Comparison of ENCODE assay signal across 8 mouse cellular contexts in genomic region chr15:102998608-102999182, GRCm38 (mm10). TPM values are rescaled to one million over a fixed set of nuclear protein-coding genes. Genes with fewer than 3 reads are reported as not detected.
DNase-seq lines count a peak whose midpoint lies in the region; ATAC-seq and TF ChIP-seq lines count a peak whose summit lies in the region.

No protein-coding gene starts in this region.

- no peak for TF ChIP-seq POLR2A in kidney, adult 2 months (IDR thresholded peaks at IDR 0.05; ENCODE audit: low read depth, low read length)

- H3K4me3 ChIP-seq in kidney, adult 2 months (ENCODE audit: insufficient read depth, low read depth, low read length): peak overlapping the region; percentile 78
- H3K4me3 ChIP-seq in hindbrain, embryonic 16.5 days (ENCODE audit: low read length): peak overlapping the region; percentile 38; the same call in 1 of the 2 replicates
- peak overlapping the region; percentile 30; the same call in 1 of the 2 replicates for H3K4me3 ChIP-seq in midbrain, postnatal 0 days (ENCODE audit: low read depth, low read length)

- peak overlapping the region; percentile 95 for H3K27ac ChIP-seq in kidney, adult 2 months (ENCODE audit: insufficient read depth, low read depth, low read length)
- H3K27ac ChIP-seq in hindbrain, embryonic 16.5 days (ENCODE audit: low read depth, low read length): no peak overlapping the region
- H3K27ac ChIP-seq in midbrain, postnatal 0 days (ENCODE audit: low read depth, low read length): no peak overlapping the region

- no peak for TF ChIP-seq CTCF in kidney, adult 2 months (conservative IDR thresholded peaks at IDR 0.05; ENCODE audit: insufficient read depth, insufficient read length, low read depth, low read length)
- no peak for TF ChIP-seq CTCF in midbrain, postnatal 0 days (IDR thresholded peaks at IDR 0.05)

- peaks cover 18% of the 10 kb centered on the region for H3K4me1 ChIP-seq in kidney, adult 2 months (ENCODE audit: control insufficient read depth, insufficient read depth, low read length)
- H3K4me1 ChIP-seq in hindbrain, embryonic 16.5 days (ENCODE audit: control insufficient read depth, insufficient read depth, low read depth, low read length): peaks cover 5% of the 10 kb centered on the region
- 0 out of 2 replicates have a peak, but pooled peaks cover 3% of the 10 kb centered on the region for H3K4me1 ChIP-seq in midbrain, postnatal 0 days (ENCODE audit: insufficient read depth, low read length)

- H3K9ac ChIP-seq in hindbrain, embryonic 16.5 days (ENCODE audit: low read depth, low read length): 0 out of 2 replicates have a peak overlapping the region, but pooled peaks have one; percentile 42
- no peak overlapping the region for H3K9ac ChIP-seq in midbrain, postnatal 0 days (replicated peaks; ENCODE audit: low read length, poor library complexity, severe bottlenecking)

- DNase-seq in kidney, adult 2 months: peak; percentile 41
- no peak for DNase-seq in kidney, adult 8-10 months
- no peak for DNase-seq in midbrain, postnatal 0 days (ENCODE audit: low spot score)
- DNase-seq in spleen, postnatal 36 days (ENCODE audit: low spot score in 2 of 2): no peak
- no peak for DNase-seq in thymus, postnatal 10 days (ENCODE audit: low spot score in 2 of 2)
- no peak for DNase-seq in urinary bladder, postnatal 14 days (ENCODE audit: low spot score)

- no peaks in the 10 kb centered on the region for H3K9me3 ChIP-seq in hindbrain, embryonic 16.5 days (ENCODE audit: control insufficient read depth, low read length)
- H3K9me3 ChIP-seq in midbrain, postnatal 0 days (ENCODE audit: low read length): no peaks in the 10 kb centered on the region

- peak overlapping the region; percentile 58 for H3K4me2 ChIP-seq in hindbrain, embryonic 16.5 days (ENCODE audit: low read length)
- peak overlapping the region; percentile 49 for H3K4me2 ChIP-seq in midbrain, postnatal 0 days (ENCODE audit: low read depth, low read length, poor library complexity, severe bottlenecking)

- ATAC-seq in activated CD4-positive, CD25-positive, alpha-beta regulatory T cell, adult 4 months: peak; percentile 10
- 0 out of 2 replicates have a peak, but pooled peaks have one; percentile 37 for ATAC-seq in hindbrain, embryonic 16.5 days
- ATAC-seq in midbrain, postnatal 0 days (ENCODE audit: low FRiP score): no peak

- WGBS in kidney, adult 2 months: 2% methylated on average over 19 of the region's 19 CpGs
- WGBS in hindbrain, embryonic 16.5 days: under 1% methylated on average over 19 of the region's 19 CpGs
- WGBS in midbrain, postnatal 0 days: 1% methylated on average over 19 of the region's 19 CpGs

- no peaks in the 10 kb centered on the region for H3K36me3 ChIP-seq in kidney, adult 2 months (ENCODE audit: control insufficient read depth, insufficient read depth, low read length)
- H3K36me3 ChIP-seq in hindbrain, embryonic 16.5 days (ENCODE audit: control insufficient read depth, insufficient read depth, low read length): no peaks in the 10 kb centered on the region
- no peaks in the 10 kb centered on the region for H3K36me3 ChIP-seq in midbrain, postnatal 0 days (ENCODE audit: insufficient read depth, low read length)

- H3K27me3 ChIP-seq in kidney, adult 2 months (replicated peaks; ENCODE audit: control insufficient read depth, insufficient read depth, low read length): no peaks in the 10 kb centered on the region
- peaks cover 74% of the 10 kb centered on the region for H3K27me3 ChIP-seq in hindbrain, embryonic 16.5 days (replicated peaks; ENCODE audit: control insufficient read depth, insufficient read depth, low read length)
- peaks cover 97% of the 10 kb centered on the region for H3K27me3 ChIP-seq in midbrain, postnatal 0 days (ENCODE audit: insufficient read depth, low read length)

RNA-seq across cellular contexts. Expression of gene Hoxc6, which starts 0.6 kb away (rescaled TPM):
- polyA plus RNA-seq in kidney, adult 2 months (2012; rRNA removed): 24.7 and 25.4 TPM in 2 replicates
- polyA plus RNA-seq in activated CD4-positive, CD25-positive, alpha-beta regulatory T cell, adult 4 months (2017; shearing (Covaris generic)): not detected
- 4.0 and 9.0 TPM in 2 replicates for polyA plus RNA-seq in hindbrain, embryonic 16.5 days (2015; fragmentation: Nextera tagmentation; extraction: Ambion mirVana)
- total RNA-seq in midbrain, postnatal 0 days (2014; rRNA removed): not detected in 2 replicates
- not detected in 2 replicates for polyA plus RNA-seq in midbrain, postnatal 0 days (2015; fragmentation: Nextera tagmentation; extraction: Ambion mirVana)

RNA-seq across cellular contexts. Expression of gene Hoxc8, which starts 8.3 kb away (rescaled TPM):
- 3.4 and 4.0 TPM in 2 replicates for polyA plus RNA-seq in kidney, adult 2 months (2012; rRNA removed)
- polyA plus RNA-seq in activated CD4-positive, CD25-positive, alpha-beta regulatory T cell, adult 4 months (2017; shearing (Covaris generic)): under 1 TPM in 1 of 2 experiments, not detected in 1; 0.15 TPM
- polyA plus RNA-seq in hindbrain, embryonic 16.5 days (2015; fragmentation: Nextera tagmentation; extraction: Ambion mirVana): 3.2 and 9.9 TPM in 2 replicates
- total RNA-seq in midbrain, postnatal 0 days (2014; rRNA removed): not detected in 2 replicates
- polyA plus RNA-seq in midbrain, postnatal 0 days (2015; fragmentation: Nextera tagmentation; extraction: Ambion mirVana): not detected in 2 replicates

RNA-seq across cellular contexts. Expression of gene Hoxc4, which starts 20.0 kb away (rescaled TPM):
- polyA plus RNA-seq in kidney, adult 2 months (2012; rRNA removed): 2.5 and 2.7 TPM in 2 replicates
- polyA plus RNA-seq in activated CD4-positive, CD25-positive, alpha-beta regulatory T cell, adult 4 months (2017; shearing (Covaris generic)): not detected
- 57.7 and 61.2 TPM in 2 replicates for polyA plus RNA-seq in hindbrain, embryonic 16.5 days (2015; fragmentation: Nextera tagmentation; extraction: Ambion mirVana)
- total RNA-seq in midbrain, postnatal 0 days (2014; rRNA removed): 2.2 TPM in 1 of 2 replicates, not detected in the other
- polyA plus RNA-seq in midbrain, postnatal 0 days (2015; fragmentation: Nextera tagmentation; extraction: Ambion mirVana): not detected in 2 replicates

RNA-seq across cellular contexts. Expression of gene Hoxc9, which starts 22.5 kb away (rescaled TPM):
- 5.5 and 7.3 TPM in 2 replicates for polyA plus RNA-seq in kidney, adult 2 months (2012; rRNA removed)
- not detected for polyA plus RNA-seq in activated CD4-positive, CD25-positive, alpha-beta regulatory T cell, adult 4 months (2017; shearing (Covaris generic))
- polyA plus RNA-seq in hindbrain, embryonic 16.5 days (2015; fragmentation: Nextera tagmentation; extraction: Ambion mirVana): 0.16 and 0.31 TPM in 2 replicates
- total RNA-seq in midbrain, postnatal 0 days (2014; rRNA removed): not detected in 2 replicates
- not detected in 2 replicates for polyA plus RNA-seq in midbrain, postnatal 0 days (2015; fragmentation: Nextera tagmentation; extraction: Ambion mirVana)

RNA-seq across cellular contexts. Expression of gene Hoxc5, which starts 31.5 kb away (rescaled TPM):
- 4.0 and 4.1 TPM in 2 replicates for polyA plus RNA-seq in kidney, adult 2 months (2012; rRNA removed)
- polyA plus RNA-seq in activated CD4-positive, CD25-positive, alpha-beta regulatory T cell, adult 4 months (2017; shearing (Covaris generic)): not detected
- 19.1 and 20.4 TPM in 2 replicates for polyA plus RNA-seq in hindbrain, embryonic 16.5 days (2015; fragmentation: Nextera tagmentation; extraction: Ambion mirVana)
- 0.88 TPM in 1 of 2 replicates, not detected in the other for total RNA-seq in midbrain, postnatal 0 days (2014; rRNA removed)
- not detected in 2 replicates for polyA plus RNA-seq in midbrain, postnatal 0 days (2015; fragmentation: Nextera tagmentation; extraction: Ambion mirVana)

Comparison
In these comparisons a context has a peak if more than half of its experiments do, and no peak if none do; other contexts are left out.
1. RNA of gene Hoxc4, which starts 20.0 kb away (polyA plus RNA-seq): 57.7 to 61.2 TPM in hindbrain, embryonic 16.5 days; 2.5 to 2.7 TPM in kidney, adult 2 months, not detected in activated CD4-positive, CD25-positive, alpha-beta regulatory T cell, adult 4 months and not detected in midbrain, postnatal 0 days; every median in the first group is over 10 times any median in the second.
2. Peak in every context shown above with its lines, with median percentiles within 50 percentile points of each other: H3K4me3 ChIP-seq.